ENCODE assay signal across 7 mouse cellular contexts in the genomic region with DNA sequence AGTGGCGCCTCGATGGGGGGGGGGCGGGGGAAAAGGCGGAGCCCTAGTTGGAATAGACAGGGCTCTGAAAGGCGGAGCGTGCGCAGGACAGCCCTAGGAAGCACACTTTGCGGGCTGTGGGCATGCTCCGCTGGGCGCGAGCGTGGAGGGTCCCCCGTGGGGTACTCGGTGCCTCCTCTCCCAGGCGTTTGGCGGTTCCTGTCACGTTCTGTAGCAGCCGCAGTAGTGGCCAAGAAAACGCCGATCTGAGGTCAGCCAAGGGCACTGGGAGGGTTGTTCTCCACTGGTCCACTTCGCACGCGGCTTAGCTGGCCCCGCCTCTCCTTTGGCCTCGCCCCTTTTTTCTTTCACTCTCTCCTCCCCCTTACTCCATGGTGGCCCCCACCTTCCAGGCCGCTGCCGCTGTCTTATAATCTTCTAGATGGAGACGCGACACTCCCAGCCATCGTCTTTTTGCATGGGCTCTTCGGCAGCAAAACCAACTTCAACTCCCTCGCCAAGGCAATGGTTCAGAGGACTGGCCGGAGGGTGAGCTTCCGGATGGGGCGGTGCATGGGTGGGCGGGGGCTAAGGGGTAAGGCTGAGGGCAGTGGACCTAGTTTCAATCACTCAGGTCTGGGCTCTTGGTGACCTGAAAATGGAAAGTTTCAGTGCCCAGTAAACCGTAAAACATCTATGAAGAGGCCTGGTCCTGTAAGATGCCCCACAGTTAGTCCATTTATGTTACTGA. TPM values are rescaled to one million over a fixed set of nuclear protein-coding genes. Genes with fewer than 3 reads are reported as not detected.
DNase-seq lines count a peak whose midpoint lies in the region; ATAC-seq and TF ChIP-seq lines count a peak whose summit lies in the region.

No protein-coding gene starts in this region.

- no peaks in the 10 kb centered on the region; the same call in 1 of the 2 replicates for H3K36me3 ChIP-seq in intestine, postnatal 0 days (ENCODE audit: control insufficient read depth, insufficient read depth)
- no peaks in the 10 kb centered on the region for H3K36me3 ChIP-seq in limb, embryonic 11.5 days (ENCODE audit: control insufficient read depth, insufficient read depth, low read length)
- H3K36me3 ChIP-seq in midbrain, embryonic 13.5 days = no peaks in the 10 kb centered on the region
- H3K36me3 ChIP-seq in small intestine, adult 2 months (ENCODE audit: control insufficient read depth, insufficient read depth, low read length) = peaks cover 7% of the 10 kb centered on the region

- peak; percentile 56 for ATAC-seq in intestine, postnatal 0 days
- ATAC-seq in limb, embryonic 11.5 days (ENCODE audit: insufficient number of reproducible peaks, low FRiP score, low TSS enrichment, low read depth) = peak; percentile 69
- ATAC-seq in midbrain, embryonic 13.5 days = peak; percentile 87

- no peak; the same call in 1 of the 2 replicates for TF ChIP-seq POLR2A in small intestine, adult 2 months (IDR thresholded peaks at IDR 0.05; ENCODE audit: low read depth, low read length)

- no peaks in the 10 kb centered on the region for H3K27me3 ChIP-seq in intestine, postnatal 0 days (replicated peaks; ENCODE audit: control insufficient read depth, insufficient read depth, low read length)
- no peaks in the 10 kb centered on the region for H3K27me3 ChIP-seq in limb, embryonic 11.5 days (ENCODE audit: control insufficient read depth, insufficient read depth, low read length)
- H3K27me3 ChIP-seq in midbrain, embryonic 13.5 days = peaks cover 24% of the 10 kb centered on the region
- no peaks in the 10 kb centered on the region for H3K27me3 ChIP-seq in small intestine, adult 2 months (ENCODE audit: control insufficient read depth, insufficient read depth, low read length)

- no peaks in the 10 kb centered on the region for H3K9me3 ChIP-seq in intestine, postnatal 0 days (ENCODE audit: control insufficient read depth)
- H3K9me3 ChIP-seq in limb, embryonic 11.5 days (ENCODE audit: control insufficient read depth, low read length) = no peaks in the 10 kb centered on the region
- H3K9me3 ChIP-seq in midbrain, embryonic 13.5 days = no peaks in the 10 kb centered on the region

- no peak; the same call in 1 of the 2 replicates for TF ChIP-seq CTCF in intestine, postnatal 0 days (IDR thresholded peaks at IDR 0.05; ENCODE audit: low read depth)
- no peak for TF ChIP-seq CTCF in small intestine, adult 2 months (IDR thresholded peaks at IDR 0.05; ENCODE audit: extremely low read depth, insufficient read length, insufficient replicate concordance, low read depth, low read length)

- peak; percentile 90 for DNase-seq in adrenal gland, postnatal 10 days
- DNase-seq in embryo, embryonic 9.5 days (ENCODE audit: extremely low spot score) = peak; percentile 93
- peak; percentile 69 to 88 for DNase-seq in gastrocnemius, postnatal 4 days (ENCODE audit: low spot score in 2 of 2)
- DNase-seq in limb, embryonic 11.5 days (ENCODE audit: low spot score) = peak; percentile 86

- peak overlapping the region; percentile 76 for H3K4me2 ChIP-seq in intestine, postnatal 0 days (replicated peaks; ENCODE audit: low read depth)
- peak overlapping the region; percentile 75 for H3K4me2 ChIP-seq in limb, embryonic 11.5 days (ENCODE audit: low read depth, severe bottlenecking)
- peak overlapping the region; percentile 75 for H3K4me2 ChIP-seq in midbrain, embryonic 13.5 days (replicated peaks)

- WGBS in intestine, postnatal 0 days = 0% methylated on average over 36 of the region's 37 CpGs
- WGBS in limb, embryonic 11.5 days = under 1% methylated on average over 35 of the region's 37 CpGs
- WGBS in midbrain, embryonic 13.5 days = under 1% methylated on average over 35 of the region's 37 CpGs
- under 1% methylated on average over 37 of the region's 37 CpGs for WGBS in small intestine, adult 2 months

- peak overlapping the region; percentile 53 for H3K9ac ChIP-seq in intestine, postnatal 0 days (ENCODE audit: low read depth, low read length)
- peak overlapping the region; percentile 17 for H3K9ac ChIP-seq in limb, embryonic 11.5 days (ENCODE audit: low read length)
- H3K9ac ChIP-seq in midbrain, embryonic 13.5 days (replicated peaks) = peak overlapping the region; percentile 67

- peak overlapping the region; percentile 97 for H3K27ac ChIP-seq in intestine, postnatal 0 days (ENCODE audit: low read depth, low read length)
- peak overlapping the region; percentile 68 for H3K27ac ChIP-seq in limb, embryonic 11.5 days (replicated peaks; ENCODE audit: low read depth, low read length)
- peak overlapping the region; percentile 95 for H3K27ac ChIP-seq in midbrain, embryonic 13.5 days
- H3K27ac ChIP-seq in small intestine, adult 2 months (ENCODE audit: insufficient read depth, low read depth, low read length) = peak overlapping the region; percentile 100

- H3K4me1 ChIP-seq in intestine, postnatal 0 days (replicated peaks; ENCODE audit: control insufficient read depth, insufficient read depth, low read length) = peaks cover 4% of the 10 kb centered on the region; the same call in 1 of the 2 replicates
- peaks cover 10% of the 10 kb centered on the region; the same call in 1 of the 2 replicates for H3K4me1 ChIP-seq in limb, embryonic 11.5 days (ENCODE audit: control insufficient read depth, insufficient read depth, low read length)
- H3K4me1 ChIP-seq in midbrain, embryonic 13.5 days (replicated peaks) = peaks cover 35% of the 10 kb centered on the region
- H3K4me1 ChIP-seq in small intestine, adult 2 months (ENCODE audit: control insufficient read depth, insufficient read depth, insufficient read length, low read length) = peaks cover 20% of the 10 kb centered on the region

- H3K4me3 ChIP-seq in intestine, postnatal 0 days (ENCODE audit: low read depth, low read length) = peak overlapping the region; percentile 54
- peak overlapping the region; percentile 53 for H3K4me3 ChIP-seq in limb, embryonic 11.5 days (ENCODE audit: low read depth, low read length)
- H3K4me3 ChIP-seq in midbrain, embryonic 13.5 days (replicated peaks) = peak overlapping the region; percentile 59
- peak overlapping the region; percentile 69 for H3K4me3 ChIP-seq in small intestine, adult 2 months (ENCODE audit: low read depth, low read length)

RNA-seq across cellular contexts. Expression of gene Abhd11, which starts 0.8 kb away (rescaled TPM):
- total RNA-seq in adrenal gland, postnatal 10 days (2021) = 10 to 100 TPM; 67.3 to 77.9 TPM
- total RNA-seq in gastrocnemius, postnatal 4 days (2021) = 10 to 100 TPM; 44.0 to 44.6 TPM
- polyA plus RNA-seq in intestine, postnatal 0 days (2015; fragmentation: Nextera tagmentation; extraction: Ambion mirVana) = 60.1 and 61.9 TPM in 2 replicates
- polyA plus RNA-seq in limb, embryonic 11.5 days (2014; fragmentation: Nextera tagmentation; extraction: Ambion mirVana) = 27.8 and 28.5 TPM in 2 replicates
- 50.7 and 51.2 TPM in 2 replicates for polyA plus RNA-seq in midbrain, embryonic 13.5 days (2015; fragmentation: Nextera tagmentation; extraction: Ambion mirVana)
- polyA plus RNA-seq in small intestine, adult 2 months (2012; rRNA removed) = 48.1 and 90.7 TPM in 2 replicates

RNA-seq across cellular contexts. Expression of gene Stx1a, which starts 13.5 kb away (rescaled TPM):
- total RNA-seq in adrenal gland, postnatal 10 days (2021) = 1 to 10 TPM; 6.8 to 9.5 TPM
- 1 to 10 TPM; 4.5 to 5.1 TPM for total RNA-seq in gastrocnemius, postnatal 4 days (2021)
- polyA plus RNA-seq in intestine, postnatal 0 days (2015; fragmentation: Nextera tagmentation; extraction: Ambion mirVana) = 5.6 and 6.5 TPM in 2 replicates
- 8.2 and 10.2 TPM in 2 replicates for polyA plus RNA-seq in limb, embryonic 11.5 days (2014; fragmentation: Nextera tagmentation; extraction: Ambion mirVana)
- 63.4 and 69.7 TPM in 2 replicates for polyA plus RNA-seq in midbrain, embryonic 13.5 days (2015; fragmentation: Nextera tagmentation; extraction: Ambion mirVana)
- 4.6 and 5.1 TPM in 2 replicates for polyA plus RNA-seq in small intestine, adult 2 months (2012; rRNA removed)

RNA-seq across cellular contexts. Expression of gene Cldn3, which starts 23.7 kb away (rescaled TPM):
- total RNA-seq in adrenal gland, postnatal 10 days (2021) = 10 to 100 TPM in 1 of 2 experiments, 1 to 10 TPM in 1; 8.2 to 13.9 TPM
- total RNA-seq in gastrocnemius, postnatal 4 days (2021) = under 1 TPM in 1 of 2 experiments, not detected in 1; 0.29 TPM
- 96.0 and 116 TPM in 2 replicates for polyA plus RNA-seq in intestine, postnatal 0 days (2015; fragmentation: Nextera tagmentation; extraction: Ambion mirVana)
- polyA plus RNA-seq in limb, embryonic 11.5 days (2014; fragmentation: Nextera tagmentation; extraction: Ambion mirVana) = 3.4 and 4.3 TPM in 2 replicates
- polyA plus RNA-seq in midbrain, embryonic 13.5 days (2015; fragmentation: Nextera tagmentation; extraction: Ambion mirVana) = 1.7 and 1.8 TPM in 2 replicates
- polyA plus RNA-seq in small intestine, adult 2 months (2012; rRNA removed) = 1,043 and 2,448 TPM in 2 replicates

RNA-seq across cellular contexts. Expression of gene Dnajc30, which starts 54.2 kb away (rescaled TPM):
- total RNA-seq in adrenal gland, postnatal 10 days (2021) = 10 to 100 TPM; 23.7 to 24.5 TPM
- total RNA-seq in gastrocnemius, postnatal 4 days (2021) = 10 to 100 TPM; 23.8 to 25.2 TPM
- 35.9 and 40.7 TPM in 2 replicates for polyA plus RNA-seq in intestine, postnatal 0 days (2015; fragmentation: Nextera tagmentation; extraction: Ambion mirVana)
- 33.3 and 34.1 TPM in 2 replicates for polyA plus RNA-seq in limb, embryonic 11.5 days (2014; fragmentation: Nextera tagmentation; extraction: Ambion mirVana)
- 40.4 and 41.3 TPM in 2 replicates for polyA plus RNA-seq in midbrain, embryonic 13.5 days (2015; fragmentation: Nextera tagmentation; extraction: Ambion mirVana)
- 30.1 and 46.4 TPM in 2 replicates for polyA plus RNA-seq in small intestine, adult 2 months (2012; rRNA removed)

RNA-seq across cellular contexts. Expression of gene Bud23, which starts 55.0 kb away (rescaled TPM):
- 10 to 100 TPM; 41.3 to 44.6 TPM for total RNA-seq in adrenal gland, postnatal 10 days (2021)
- total RNA-seq in gastrocnemius, postnatal 4 days (2021) = 10 to 100 TPM; 29.9 to 33.3 TPM
- polyA plus RNA-seq in intestine, postnatal 0 days (2015; fragmentation: Nextera tagmentation; extraction: Ambion mirVana) = 40.0 and 40.6 TPM in 2 replicates
- polyA plus RNA-seq in limb, embryonic 11.5 days (2014; fragmentation: Nextera tagmentation; extraction: Ambion mirVana) = 156 and 157 TPM in 2 replicates
- 89.8 and 103 TPM in 2 replicates for polyA plus RNA-seq in midbrain, embryonic 13.5 days (2015; fragmentation: Nextera tagmentation; extraction: Ambion mirVana)
- 31.2 and 43.7 TPM in 2 replicates for polyA plus RNA-seq in small intestine, adult 2 months (2012; rRNA removed)

Comparison
In these comparisons a context has a peak if more than half of its experiments do, and no peak if none do; other contexts are left out.
1. Peak in every context shown above with its lines: DNase-seq, ATAC-seq, H3K4me3 ChIP-seq and H3K27ac ChIP-seq.
2. H3K9ac ChIP-seq: peak in every context shown above with its lines; median percentile 67 in midbrain, embryonic 13.5 days; 53 in intestine, postnatal 0 days; 17 in limb, embryonic 11.5 days.
3. RNA of gene Cldn3, which starts 23.7 kb away (polyA plus RNA-seq): 1,043 to 2,448 TPM in small intestine, adult 2 months and 96.0 to 116 TPM in intestine, postnatal 0 days; 3.4 to 4.3 TPM in limb, embryonic 11.5 days and 1.7 to 1.8 TPM in midbrain, embryonic 13.5 days; every median in the first group is over 10 times any median in the second.